Mouse (Mus musculus) layer of hippocampus, postnatal 25 days (tissue): Measurements from ENCODE around the gene Cpne5. TPM values are rescaled to one million over a fixed set of nuclear protein-coding genes. Genes with fewer than 3 reads are reported as not detected.
"Not testable (repeated sequence)": the region's sequence is repeated elsewhere in the genome, so short reads cannot be mapped to it uniquely, and the experiment has no call there.

Experiments used
- DNase-seq, 2 experiments: peaks; one replicate each; pipeline ENCODE4 v3.0.0; 2022; ENCODE audit warnings: mixed read lengths in 2 of 2, low spot score in 1 of 2; ENCODE audit errors: extremely low spot score in 1 of 2
- total RNA-seq, 2 experiments: library from RNA; stranded (reverse); gene quantifications; 2 replicates each; pipeline ENCODE4 v1.2.3; 2021

The Cpne5 gene
- total RNA-seq, 2 experiments from 2014 or later = 37.7 to 41.8 TPM

DNA sequence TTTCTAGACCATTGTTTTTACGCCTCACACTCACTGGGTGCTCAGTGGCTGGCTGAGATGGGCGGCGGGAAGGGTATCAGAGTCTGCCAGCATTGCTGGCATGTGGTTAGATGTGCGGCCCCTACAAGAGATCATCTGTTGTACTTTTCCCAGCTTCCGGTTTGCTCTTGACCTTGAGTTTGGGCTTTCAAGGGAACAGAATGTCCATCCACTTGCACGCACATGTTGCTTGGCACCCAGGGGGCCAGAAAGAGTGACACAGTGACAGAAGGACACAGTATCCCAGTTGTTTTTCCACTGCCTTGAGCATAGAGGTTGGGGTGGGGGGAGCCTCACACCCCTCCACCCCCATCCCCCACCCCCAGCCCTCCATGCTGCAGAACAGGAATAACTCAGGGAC is 90.2 kb downstream of the Cpne5 start:
- no peak for DNase-seq

DNA sequence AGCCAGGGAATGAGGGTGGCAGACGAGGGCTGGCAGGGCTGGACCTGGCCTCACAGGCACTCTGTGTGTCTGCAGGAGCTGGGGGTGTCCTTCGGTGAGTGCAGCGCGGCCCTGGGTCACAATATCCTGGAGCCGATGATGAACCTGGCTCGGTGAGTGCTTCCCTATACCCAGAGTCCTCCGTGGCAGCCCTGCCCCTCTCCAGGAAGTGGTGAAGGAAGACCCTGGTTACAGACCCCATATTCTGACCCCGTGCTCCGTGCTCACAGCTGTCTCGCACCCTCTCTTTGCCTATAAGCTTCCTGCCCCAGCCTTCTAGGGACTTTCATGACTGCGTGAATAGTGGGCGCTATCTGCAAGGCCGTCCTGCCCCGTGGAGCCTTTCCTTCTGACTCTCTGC is 90.7 kb downstream of the Cpne5 start:
- DNase-seq = no peak

DNA sequence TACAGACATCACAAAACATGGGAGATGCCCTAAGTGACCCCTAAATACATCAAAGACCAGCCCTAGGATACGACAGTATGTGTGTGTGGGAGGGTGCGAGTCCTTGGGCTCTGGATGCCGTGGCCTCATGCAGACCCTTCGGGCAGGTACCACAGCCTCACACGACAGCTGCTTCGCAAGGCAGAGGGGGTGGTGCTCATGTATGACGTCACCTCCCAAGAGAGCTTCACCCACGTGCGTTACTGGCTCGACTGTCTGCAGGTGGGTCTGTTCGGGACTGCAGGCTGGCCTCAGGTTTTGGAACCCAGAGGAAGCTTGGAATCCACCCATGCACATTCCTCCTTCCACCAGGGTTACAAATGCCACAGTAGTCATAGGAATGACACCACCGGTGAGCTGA is 92.9 kb downstream of the Cpne5 start:
- DNase-seq = no peak

DNA sequence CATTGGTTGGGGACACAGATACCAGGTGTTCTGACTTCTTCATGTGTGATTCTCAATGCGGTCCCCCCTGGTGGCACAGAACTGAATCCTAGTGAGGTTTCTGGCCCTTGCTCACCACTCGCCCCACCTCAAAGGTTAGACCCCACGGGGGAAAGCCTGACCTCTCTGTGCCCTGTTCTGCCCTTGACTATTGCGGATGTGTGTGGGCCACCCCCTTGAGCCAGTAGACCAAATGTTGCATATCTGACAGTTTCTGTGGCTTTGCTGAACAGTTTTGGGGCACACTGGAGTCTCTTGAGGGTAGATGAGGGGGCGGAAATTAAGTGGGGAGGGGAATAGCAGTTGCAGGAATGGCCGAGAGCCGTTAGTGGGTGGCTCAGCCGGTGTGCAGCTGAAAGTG is 94.7 kb downstream of the Cpne5 start:
- no peak for DNase-seq

DNA sequence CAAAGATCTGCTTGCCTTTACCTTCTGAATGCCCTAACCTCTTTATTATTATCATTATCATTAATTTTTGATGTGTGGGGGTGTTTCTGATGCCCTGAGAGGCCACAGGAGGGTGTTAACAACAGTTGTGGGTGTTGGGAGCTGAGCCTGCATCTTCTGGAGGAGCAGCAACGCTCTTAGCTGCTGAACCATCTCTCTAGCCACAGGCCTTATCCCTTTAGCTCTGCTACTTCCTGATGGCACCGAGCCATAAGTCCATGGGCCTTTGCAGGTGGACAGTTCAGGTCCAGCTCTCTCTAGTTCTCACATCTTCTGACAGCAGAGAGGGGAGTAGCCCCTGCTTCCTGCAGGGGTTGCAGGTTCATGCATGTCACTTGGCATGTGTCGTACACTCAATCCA is 96.4 kb downstream of the Cpne5 start:
- no peak for DNase-seq

DNA sequence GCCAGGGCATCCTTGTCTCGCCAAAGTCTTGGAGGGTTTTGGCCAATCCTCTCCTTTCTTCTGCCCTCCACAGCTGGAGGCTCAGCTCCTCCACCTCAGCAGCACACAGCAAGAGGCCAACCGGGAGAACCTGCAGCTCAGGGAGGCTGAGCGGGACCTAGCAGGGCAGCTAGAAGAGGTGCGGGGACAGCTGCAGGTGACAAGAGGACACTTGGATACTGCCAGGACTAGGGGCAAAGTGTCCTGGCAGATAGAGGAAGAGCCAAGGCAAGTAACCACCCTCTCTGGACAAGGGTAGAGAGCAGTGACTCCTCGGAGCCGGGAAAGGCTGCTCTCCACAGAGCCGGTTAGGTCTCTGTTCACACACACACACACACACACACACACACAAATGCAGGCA is 100.1 kb downstream of the Cpne5 start:
- DNase-seq = no peak

DNA sequence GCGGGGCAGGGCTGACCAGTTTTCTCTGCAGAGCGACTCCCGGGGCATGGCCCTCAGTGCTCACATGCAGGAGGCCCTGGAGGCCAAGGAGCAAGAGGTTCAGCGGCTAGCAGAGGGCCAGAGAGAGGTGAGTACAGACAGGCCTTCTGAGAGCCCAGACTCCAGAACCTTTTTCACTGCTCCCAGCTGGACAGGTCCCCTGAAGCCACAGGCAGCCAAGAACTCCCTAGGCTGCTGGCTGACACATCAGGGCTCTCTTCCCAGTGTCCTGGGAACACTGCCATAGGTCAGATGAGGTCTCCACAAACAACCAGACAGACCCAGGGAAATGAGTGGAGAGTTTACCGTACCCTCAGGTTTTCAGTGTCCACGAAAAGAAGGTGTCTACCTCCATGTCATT is 101.7 kb downstream of the Cpne5 start:
- peak in 1 of 2 experiments; percentile 23 for DNase-seq

DNA sequence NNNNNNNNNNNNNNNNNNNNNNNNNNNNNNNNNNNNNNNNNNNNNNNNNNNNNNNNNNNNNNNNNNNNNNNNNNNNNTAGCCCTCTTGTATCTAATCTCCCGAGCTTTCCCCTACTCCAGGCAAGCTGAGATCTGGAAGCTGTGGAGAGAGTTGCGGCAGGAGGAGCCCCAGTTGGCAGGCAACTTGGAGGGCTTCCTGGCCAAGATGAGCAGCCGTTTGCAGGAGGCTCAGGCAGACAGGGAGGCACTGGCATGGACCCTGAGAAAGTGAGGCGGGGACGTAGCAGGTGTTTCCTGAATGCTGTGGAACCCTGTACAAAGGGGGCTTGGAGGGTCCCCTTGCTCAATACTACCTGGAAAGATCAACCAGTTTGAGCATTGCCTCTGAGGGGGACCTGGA is 102.9 kb downstream of the Cpne5 start:
- no peak for DNase-seq

DNA sequence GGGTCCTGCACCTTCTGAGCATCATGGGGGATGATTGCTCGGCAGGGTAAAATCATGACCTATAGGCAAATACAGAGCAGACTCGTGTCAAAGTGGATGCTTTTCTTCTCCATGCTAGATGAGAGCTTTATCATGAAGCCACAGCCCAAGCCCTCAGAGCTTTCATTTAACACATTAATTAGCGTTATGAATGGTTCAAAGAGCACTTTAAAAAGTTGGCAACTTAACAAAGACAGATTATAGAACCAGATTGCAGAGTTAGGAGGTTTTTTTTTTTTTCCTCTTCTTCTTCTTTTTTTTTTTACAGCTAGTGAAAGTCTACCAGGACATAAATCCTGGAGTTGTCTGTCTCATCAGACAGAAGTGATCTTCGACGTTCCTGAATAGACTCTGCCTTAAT is 108.6 kb downstream of the Cpne5 start:
- DNase-seq = no peak

DNA sequence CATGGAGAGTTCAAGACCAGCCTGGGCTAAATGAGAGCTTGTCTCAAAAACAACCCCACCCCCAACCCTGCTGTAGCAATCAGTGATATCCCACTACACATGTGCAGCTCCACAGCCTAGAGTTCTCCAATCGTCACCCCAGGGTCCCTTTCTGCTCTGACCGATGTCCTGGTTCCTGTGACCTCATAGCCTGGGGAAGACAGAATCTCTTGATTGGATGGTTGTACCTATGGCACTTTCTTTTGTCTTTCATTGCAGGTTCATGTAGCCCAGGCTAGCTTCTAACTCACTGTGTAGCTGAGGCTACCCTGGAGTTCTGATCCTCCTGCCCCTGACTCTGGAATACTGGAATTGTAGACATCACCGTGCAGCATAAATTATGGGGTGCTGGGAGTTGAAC is 111.4 kb downstream of the Cpne5 start:
- DNase-seq = no peak

DNA sequence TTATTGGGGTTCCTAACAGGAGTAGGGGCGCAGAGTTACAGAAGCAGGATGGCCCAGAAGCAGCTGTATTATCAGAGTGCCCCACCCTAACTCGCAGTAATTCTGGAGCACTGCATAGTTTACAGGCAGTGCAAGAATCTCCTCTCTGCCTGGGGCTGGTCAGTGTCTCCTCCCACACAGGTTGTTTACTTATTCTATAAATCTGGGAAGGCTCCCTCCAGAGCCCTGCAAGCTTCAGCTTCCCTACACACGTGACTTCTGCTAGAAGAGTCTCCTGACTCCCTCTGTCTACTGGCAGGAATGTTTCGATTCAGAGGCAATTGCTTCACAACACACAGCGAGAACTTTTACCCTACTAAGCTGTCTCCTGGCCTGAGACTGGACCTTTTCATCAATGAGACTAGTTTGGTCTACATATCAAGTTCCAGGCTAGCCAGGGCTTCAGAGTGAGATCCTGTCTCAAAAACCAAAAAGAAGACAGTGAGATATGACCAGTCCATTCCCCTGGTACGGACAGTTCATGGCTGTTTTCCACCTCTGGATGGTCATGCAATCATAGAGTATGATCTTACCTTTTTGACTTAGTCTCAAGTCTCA is 114.3 kb downstream of the Cpne5 start:
- no peak for DNase-seq

DNA sequence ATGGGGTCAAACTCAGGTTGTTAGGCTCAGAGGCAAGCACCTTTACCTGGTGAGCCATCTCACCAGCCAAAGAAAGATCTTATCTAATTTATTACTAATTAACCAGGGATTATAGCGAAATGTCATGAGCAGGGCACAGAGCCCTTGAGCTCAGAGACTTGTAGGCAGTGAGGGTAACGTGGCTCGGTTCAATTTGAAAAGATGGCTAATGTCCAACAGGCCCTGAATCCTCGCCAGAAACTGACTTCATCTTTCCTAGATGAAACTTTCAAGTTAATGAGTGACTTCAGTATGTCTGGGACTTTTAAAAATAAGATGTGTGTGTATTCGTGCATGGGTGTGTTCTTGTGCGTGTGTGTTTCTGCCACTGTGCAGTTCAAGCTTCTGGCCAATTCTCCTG is 115.2 kb downstream of the Cpne5 start:
- no peak for DNase-seq

DNA sequence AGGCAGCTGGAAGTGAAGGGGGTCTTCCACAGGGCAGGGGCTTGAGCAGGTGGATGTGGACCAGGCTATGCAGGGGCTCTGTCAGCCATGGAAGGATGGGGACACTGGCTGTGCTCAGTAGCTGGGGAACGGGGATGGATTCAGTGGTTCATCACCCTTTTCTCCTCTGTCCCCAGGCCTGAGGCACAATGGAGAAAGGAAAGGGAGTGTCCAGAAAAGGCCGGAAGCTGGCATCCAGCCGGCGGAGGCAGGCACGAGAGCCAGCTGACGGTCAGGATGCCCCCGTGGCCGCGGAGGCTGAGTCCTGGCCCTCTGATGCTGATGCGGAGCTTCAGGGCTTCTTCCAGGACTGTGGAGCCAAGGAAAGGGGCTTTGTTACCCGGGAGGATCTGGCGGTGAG is 117.3 kb downstream of the Cpne5 start:
- DNase-seq = no peak

DNA sequence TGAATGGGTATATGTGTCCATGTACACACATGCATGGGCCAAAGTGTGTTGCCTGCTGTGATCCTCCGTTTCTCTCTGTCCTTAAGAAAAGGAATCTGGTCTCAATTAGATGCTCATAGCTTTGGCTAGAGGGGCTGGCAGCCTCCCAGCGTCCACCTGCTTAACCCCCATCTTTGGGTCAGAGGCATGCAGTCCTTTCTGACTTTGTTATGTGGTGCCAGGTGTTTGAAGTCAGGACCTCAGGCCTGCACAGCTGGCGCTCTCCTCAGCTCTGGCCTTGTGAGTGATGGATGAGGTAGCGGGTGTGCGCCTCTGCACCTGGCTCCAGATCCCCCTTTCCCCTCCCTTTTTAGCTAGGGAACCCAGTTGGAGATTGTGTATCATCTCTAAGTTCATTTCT is 119.9 kb downstream of the Cpne5 start:
- no peak for DNase-seq

DNA sequence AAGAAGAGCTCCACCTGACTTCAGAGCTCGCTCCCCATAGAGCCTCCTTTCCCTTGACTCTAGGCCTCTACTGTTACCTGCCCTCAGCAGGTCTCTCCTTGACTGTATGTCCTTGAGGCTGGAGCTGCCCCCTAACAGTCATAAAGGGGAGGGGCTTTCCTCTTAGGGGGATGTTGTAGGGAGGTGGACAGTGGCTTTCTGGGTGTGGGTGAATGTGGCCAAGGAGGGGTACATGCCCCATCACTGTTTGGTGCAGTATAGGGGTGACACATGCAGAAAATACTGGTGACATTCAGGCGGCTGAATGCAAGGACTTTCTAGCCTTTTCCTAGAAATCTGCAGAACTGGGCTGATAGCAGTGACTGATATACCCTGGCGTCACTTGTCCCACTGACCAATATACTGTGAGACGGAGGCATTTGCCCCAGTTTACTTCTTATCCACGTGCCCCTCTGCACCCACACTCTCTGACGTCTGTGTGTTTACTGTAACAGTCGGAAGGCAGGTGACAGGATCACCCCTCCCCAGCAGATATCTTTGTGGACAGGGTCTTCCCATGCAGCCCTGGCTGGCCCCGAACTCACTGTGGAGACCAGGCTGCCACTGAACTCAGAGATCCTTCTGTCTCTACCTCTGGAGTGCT is 120.8 kb downstream of the Cpne5 start:
- no peak for DNase-seq

DNA sequence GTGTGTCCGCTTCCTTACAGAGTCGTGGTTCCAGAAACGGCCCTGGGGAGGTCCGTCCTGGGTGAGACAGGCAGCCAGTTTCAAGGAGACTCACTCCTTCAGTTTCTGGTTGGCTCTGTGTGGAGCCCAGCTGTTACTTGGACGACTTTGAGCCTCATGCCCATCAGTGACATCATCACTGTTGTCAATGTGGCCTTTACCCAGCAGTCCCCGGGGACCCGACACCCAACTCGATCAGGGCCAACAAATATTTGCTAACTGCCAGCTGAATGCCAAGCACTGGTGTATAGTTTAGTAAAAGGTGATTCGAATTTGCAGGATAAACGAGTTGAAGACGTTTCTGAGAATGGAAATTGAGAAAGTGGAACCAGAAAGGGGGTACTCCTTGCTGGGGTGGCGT is 121.9 kb downstream of the Cpne5 start:
- no peak for DNase-seq

DNA sequence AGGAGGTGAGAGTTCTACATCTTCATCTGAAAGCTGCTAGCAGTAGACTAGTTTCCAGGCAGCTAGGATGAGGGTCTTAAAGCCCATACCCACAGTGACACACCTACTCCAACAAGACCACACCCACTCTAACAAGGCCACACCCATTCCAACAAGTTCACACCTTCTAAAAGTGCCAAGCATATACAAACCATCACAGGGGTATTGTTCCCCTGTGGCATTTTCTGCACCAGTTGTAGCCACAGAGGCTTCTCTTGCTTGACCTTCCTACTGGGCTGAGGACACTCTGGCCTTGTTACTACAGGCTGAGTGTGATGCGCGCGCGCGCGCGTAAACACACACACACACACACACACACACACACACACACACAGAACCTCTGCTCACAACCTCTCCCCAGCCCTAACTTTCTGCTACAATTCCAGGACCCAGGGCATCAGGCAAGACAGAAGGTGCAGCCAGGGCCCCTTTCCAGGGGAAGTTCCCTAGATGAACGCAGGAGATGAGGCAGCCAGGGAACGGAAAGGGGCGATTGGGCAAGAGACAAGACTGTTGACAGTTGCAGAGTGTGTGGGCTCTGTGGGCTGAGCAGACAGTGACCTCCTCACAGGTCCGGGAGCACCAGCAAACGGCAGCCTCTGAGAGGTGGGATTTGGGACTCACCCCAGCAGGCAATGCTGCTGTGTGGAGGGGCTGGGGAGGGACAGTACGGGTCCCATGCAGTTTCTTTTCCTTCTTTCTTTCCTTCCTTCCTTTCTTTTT is 124.2 kb downstream of the Cpne5 start, which contains the start of gene Rab44:
Gene Rab44, plus strand, starts transcription at position 555 of the 762 bp plus-strand sequence.
- DNase-seq = no peak

DNA sequence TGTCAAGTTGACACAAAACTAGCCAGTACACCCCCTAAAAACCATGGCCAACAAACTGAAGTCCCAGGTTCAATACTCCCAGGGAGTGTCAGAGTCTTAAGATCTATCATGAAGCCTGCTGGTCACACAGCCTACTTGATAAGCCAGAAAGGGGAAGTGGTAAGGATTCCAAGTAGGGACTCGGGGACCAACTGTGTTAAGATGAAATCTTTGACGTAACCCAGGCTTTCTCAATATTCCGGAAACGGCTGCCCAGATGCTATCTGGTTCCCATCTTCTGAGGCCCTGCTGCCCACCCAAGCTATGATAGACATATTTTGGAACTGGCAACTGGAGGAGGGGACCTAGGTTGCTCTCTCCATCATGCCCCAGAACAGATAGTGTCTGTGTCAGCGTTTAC is 126.6 kb downstream of the Cpne5 start:
- no peak for DNase-seq

DNA sequence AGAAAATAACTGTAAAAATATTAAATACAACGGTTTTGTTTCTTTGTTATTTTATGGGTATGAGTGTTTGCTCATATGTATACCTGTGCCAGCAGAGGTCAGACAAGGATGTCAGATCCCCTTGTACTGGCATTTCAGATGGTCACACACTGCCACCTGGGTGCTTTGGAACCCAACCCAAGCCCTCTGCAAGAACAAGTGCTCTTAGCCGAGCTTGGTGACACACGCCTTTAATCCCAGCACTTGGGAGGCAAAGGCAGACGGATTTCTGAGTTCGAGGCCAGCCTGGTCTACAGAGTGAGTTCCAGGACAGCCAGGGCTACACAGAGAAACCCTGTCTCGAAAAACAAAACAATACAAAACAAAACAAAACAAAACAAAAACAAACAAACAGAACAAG is 127.6 kb downstream of the Cpne5 start:
- not testable (repeated sequence) for DNase-seq
